ENCODE assay signal across 8 mouse cellular contexts in genomic region chr5:29735557-29736061, GRCm38 (mm10). TPM values are rescaled to one million over a fixed set of nuclear protein-coding genes. Genes with fewer than 3 reads are reported as not detected.
DNase-seq lines count a peak whose midpoint lies in the region; ATAC-seq and TF ChIP-seq lines count a peak whose summit lies in the region.

Gene Dnajb6 (plus strand): TSS chr5:29735688.
Gene Gm5129 (minus strand): TSS chr5:29735936.

- peak within 1 kb of the TSS; percentile 83 for H3K4me3 ChIP-seq in bone marrow, adult 2 months (replicated peaks; ENCODE audit: control insufficient read depth, low read depth, low read length)
- H3K4me3 ChIP-seq in embryonic facial prominence, embryonic 15.5 days (replicated peaks) = peak within 1 kb of the TSS; percentile 65
- peak within 1 kb of the TSS; percentile 86 for H3K4me3 ChIP-seq in kidney, embryonic 14.5 days (ENCODE audit: low read length)
- peak within 1 kb of the TSS; percentile 84 for H3K4me3 ChIP-seq in limb, embryonic 15.5 days

- H3K4me1 ChIP-seq in bone marrow, adult 2 months (ENCODE audit: control insufficient read depth, insufficient read depth, low read length) = peaks cover 3% of the 10 kb centered on the region; the same call in 1 of the 2 replicates
- H3K4me1 ChIP-seq in embryonic facial prominence, embryonic 15.5 days = peaks cover 20% of the 10 kb centered on the region
- H3K4me1 ChIP-seq in kidney, embryonic 14.5 days (ENCODE audit: control insufficient read depth, insufficient read depth, low read length) = peaks cover 11% of the 10 kb centered on the region; the same call in 1 of the 2 replicates
- peaks cover 22% of the 10 kb centered on the region for H3K4me1 ChIP-seq in limb, embryonic 15.5 days

- peak; percentile 93 for ATAC-seq in embryonic facial prominence, embryonic 15.5 days (ENCODE audit: insufficient number of reproducible peaks, low FRiP score, low TSS enrichment, low read depth)
- peak; percentile 95 for ATAC-seq in kidney, embryonic 14.5 days (ENCODE audit: low FRiP score, low TSS enrichment)
- peak; percentile 91 for ATAC-seq in limb, embryonic 15.5 days (ENCODE audit: insufficient number of reproducible peaks, low FRiP score, low TSS enrichment, low read depth)

- no peak for TF ChIP-seq CTCF in bone marrow, adult 2 months (IDR thresholded peaks at IDR 0.05; ENCODE audit: control insufficient read depth, insufficient read depth, low read length)

- no peaks in the 10 kb centered on the region for H3K36me3 ChIP-seq in embryonic facial prominence, embryonic 15.5 days
- no peaks in the 10 kb centered on the region for H3K36me3 ChIP-seq in kidney, embryonic 14.5 days (ENCODE audit: control insufficient read depth, insufficient read depth, low read length)
- H3K36me3 ChIP-seq in limb, embryonic 15.5 days = no peaks in the 10 kb centered on the region

- H3K27ac ChIP-seq in bone marrow, adult 2 months (ENCODE audit: control insufficient read depth, insufficient read depth, low read depth, low read length, poor library complexity) = peak within 1 kb of the TSS; percentile 92
- peak within 1 kb of the TSS; percentile 94 for H3K27ac ChIP-seq in embryonic facial prominence, embryonic 15.5 days (replicated peaks)
- peak within 1 kb of the TSS; percentile 91 for H3K27ac ChIP-seq in kidney, embryonic 14.5 days (ENCODE audit: low read depth, low read length)
- H3K27ac ChIP-seq in limb, embryonic 15.5 days = peak within 1 kb of the TSS; percentile 94

- WGBS in bone marrow, adult 2 months = under 1% methylated on average over 46 of the region's 46 CpGs
- whole genome bisulfite sequencing in embryonic facial prominence, embryonic 15.5 days = 0% methylated on average over 46 of the region's 46 CpGs
- WGBS in kidney, embryonic 14.5 days = under 1% methylated on average over 46 of the region's 46 CpGs
- 0% methylated on average over 39 of the region's 46 CpGs for WGBS in limb, embryonic 15.5 days

- TF ChIP-seq POLR2A in bone marrow, adult 2 months (IDR thresholded peaks at IDR 0.05; ENCODE audit: borderline replicate concordance, control insufficient read depth, low read depth, low read length) = peak; percentile 95

- H3K9me3 ChIP-seq in embryonic facial prominence, embryonic 15.5 days (replicated peaks) = no peaks in the 10 kb centered on the region
- H3K9me3 ChIP-seq in kidney, embryonic 14.5 days (ENCODE audit: control insufficient read depth, low read length) = no peaks in the 10 kb centered on the region
- no peaks in the 10 kb centered on the region for H3K9me3 ChIP-seq in limb, embryonic 15.5 days

- peak within 1 kb of the TSS; percentile 76 for H3K9ac ChIP-seq in embryonic facial prominence, embryonic 15.5 days
- H3K9ac ChIP-seq in kidney, embryonic 14.5 days (ENCODE audit: low read depth, low read length) = peak within 1 kb of the TSS; percentile 84
- H3K9ac ChIP-seq in limb, embryonic 15.5 days = peak within 1 kb of the TSS; percentile 92

- peak; percentile 98 for DNase-seq in 416B (ENCODE audit: low read depth)
- peak; percentile 91 to 96 for DNase-seq in heart, adult 9 months (ENCODE audit: low spot score in 2 of 2)
- DNase-seq in monocyte, adult 2 months (ENCODE audit: low read depth in 1 of 2, low spot score in 2 of 2) = peak; percentile 94 to 97
- DNase-seq in spleen, postnatal 36 days (ENCODE audit: low spot score in 2 of 2) = peak; percentile 95

- no peaks in the 10 kb centered on the region for H3K27me3 ChIP-seq in embryonic facial prominence, embryonic 15.5 days
- H3K27me3 ChIP-seq in kidney, embryonic 14.5 days (ENCODE audit: control insufficient read depth, insufficient read depth, low read length) = no peaks in the 10 kb centered on the region
- no peaks in the 10 kb centered on the region for H3K27me3 ChIP-seq in limb, embryonic 15.5 days

- H3K4me2 ChIP-seq in embryonic facial prominence, embryonic 15.5 days (replicated peaks) = peak within 1 kb of the TSS; percentile 51
- H3K4me2 ChIP-seq in kidney, embryonic 14.5 days (replicated peaks; ENCODE audit: low read depth, low read length) = peak within 1 kb of the TSS; percentile 77
- peak within 1 kb of the TSS; percentile 60 for H3K4me2 ChIP-seq in limb, embryonic 15.5 days

RNA-seq across cellular contexts. Expression of gene Dnajb6, which starts in this region (rescaled TPM):
- polyA plus RNA-seq in bone marrow, adult 2 months (2011; ENCODE audit: insufficient read depth, insufficient read length, low replicate concordance, missing spikeins) = 67.8 and 110 TPM in 2 replicates
- polyA plus RNA-seq in embryonic facial prominence, embryonic 15.5 days (2015; fragmentation: Nextera tagmentation; extraction: Ambion mirVana) = 133 and 144 TPM in 2 replicates
- 130 and 141 TPM in 2 replicates for polyA plus RNA-seq in kidney, embryonic 14.5 days (2014; fragmentation: Nextera tagmentation; extraction: Ambion mirVana)
- 129 and 130 TPM in 2 replicates for polyA plus RNA-seq in limb, embryonic 15.5 days (2015; fragmentation: Nextera tagmentation; extraction: Ambion mirVana)

RNA-seq across cellular contexts. Expression of gene Gm5129, which starts in this region (rescaled TPM):
- not detected in 2 replicates for polyA plus RNA-seq in bone marrow, adult 2 months (2011; ENCODE audit: insufficient read depth, insufficient read length, low replicate concordance, missing spikeins)
- polyA plus RNA-seq in embryonic facial prominence, embryonic 15.5 days (2015; fragmentation: Nextera tagmentation; extraction: Ambion mirVana) = not detected in 2 replicates
- polyA plus RNA-seq in kidney, embryonic 14.5 days (2014; fragmentation: Nextera tagmentation; extraction: Ambion mirVana) = not detected in 2 replicates
- not detected in 2 replicates for polyA plus RNA-seq in limb, embryonic 15.5 days (2015; fragmentation: Nextera tagmentation; extraction: Ambion mirVana)

Comparison
In these comparisons a context has a peak if more than half of its experiments do, and no peak if none do; other contexts are left out.
1. Peak in every context shown above with its lines: DNase-seq, ATAC-seq, H3K4me3 ChIP-seq and H3K27ac ChIP-seq.